Mouse (Mus musculus): ENCODE results near the gene Mylip. TPM values are rescaled to one million over a fixed set of nuclear protein-coding genes. Genes with fewer than 3 reads are reported as not detected.

Mylip gene
- 10 to 100 TPM; 11.4 to 21.1 (median 15.7) TPM for total RNA-seq (2022)

DNA sequence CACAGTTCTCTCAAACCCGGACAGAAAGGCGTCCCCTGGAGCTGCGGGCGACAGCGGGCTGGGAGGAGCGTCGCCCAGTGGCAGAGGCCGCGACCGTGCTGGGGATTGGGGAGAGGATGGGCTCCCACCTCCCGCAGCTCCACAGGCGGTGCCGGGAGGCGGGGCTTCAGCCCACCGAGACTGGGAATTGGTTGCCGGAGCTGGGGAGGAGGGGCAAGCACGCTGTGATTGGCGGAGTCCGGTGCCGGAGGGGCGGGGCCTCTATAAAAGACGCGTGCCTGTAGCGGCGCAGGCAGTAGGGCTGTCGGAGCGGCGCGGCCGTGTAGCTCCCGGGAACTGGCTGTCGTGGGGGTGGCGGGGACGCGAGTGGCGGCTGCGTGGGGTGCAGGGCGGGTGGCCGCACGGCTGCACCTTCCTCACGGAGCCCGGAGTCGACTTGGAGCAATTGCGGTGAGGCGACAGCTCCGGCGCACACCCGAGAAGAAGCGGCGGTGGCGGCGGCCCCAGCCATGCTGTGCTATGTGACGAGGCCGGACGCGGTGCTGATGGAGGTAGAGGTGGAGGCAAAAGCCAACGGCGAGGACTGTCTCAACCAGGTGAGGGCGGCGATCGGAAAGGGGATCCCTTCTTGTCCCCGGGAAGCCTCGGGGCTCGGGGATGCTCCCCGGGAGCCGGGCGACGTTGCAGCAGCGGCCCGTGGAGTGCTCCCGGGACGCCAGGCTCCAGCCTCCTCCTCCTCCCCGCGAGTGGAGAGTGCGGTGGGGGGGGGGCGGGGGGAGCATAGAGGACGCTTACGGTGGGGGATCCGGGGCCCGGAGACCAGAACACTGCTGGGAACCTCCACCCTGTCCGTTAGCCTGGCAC, at the start of gene Mylip:
Gene Mylip (plus strand): TSS at position 295 of the 864 bp plus-strand sequence.
- peak; percentile 97 to 99 for DNase-seq (ENCODE audit: low spot score in 2 of 2)

DNA sequence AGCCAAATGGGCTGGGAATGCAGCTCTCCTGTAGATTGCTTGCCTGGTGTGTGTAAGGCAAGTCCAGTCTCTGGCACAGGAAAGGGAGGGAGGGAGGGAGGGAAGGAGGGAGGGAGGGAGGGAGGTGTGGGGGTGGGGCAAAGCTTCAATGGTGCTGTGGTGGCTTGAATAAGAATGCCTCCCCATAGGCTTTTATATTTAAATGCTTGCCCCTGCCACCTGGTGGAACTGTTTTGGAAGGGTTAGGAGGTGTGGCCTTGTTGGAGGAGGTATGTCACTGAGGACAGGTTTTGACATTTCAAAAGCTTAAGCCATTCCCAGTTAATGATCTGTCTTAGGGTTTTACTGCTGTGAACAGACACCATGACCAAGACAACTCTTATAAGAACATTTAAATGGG, 47.6 kb upstream of the Mylip start:
- DNase-seq (ENCODE audit: low spot score in 2 of 2), result no peak

DNA sequence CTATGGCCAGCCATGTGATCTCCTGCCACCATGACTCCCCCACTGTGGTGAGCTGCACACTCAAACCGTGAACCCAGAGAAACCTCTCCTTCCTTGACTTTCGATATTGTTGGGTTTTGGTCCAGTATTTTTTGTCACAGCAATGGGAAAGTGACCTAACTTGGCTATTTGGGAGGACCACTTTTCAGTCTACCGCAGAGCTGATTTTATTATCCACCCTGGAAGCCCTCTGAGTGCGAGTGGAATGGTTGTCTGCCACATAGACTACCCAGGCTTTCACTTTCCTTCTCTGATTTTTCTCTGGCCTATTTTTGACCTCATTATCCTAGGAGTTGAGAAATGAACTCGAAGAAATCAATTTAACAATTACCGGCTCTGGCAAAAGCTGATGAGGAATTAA, 46.0 kb upstream of the Mylip start:
- no peak for DNase-seq (ENCODE audit: low spot score in 2 of 2)

DNA sequence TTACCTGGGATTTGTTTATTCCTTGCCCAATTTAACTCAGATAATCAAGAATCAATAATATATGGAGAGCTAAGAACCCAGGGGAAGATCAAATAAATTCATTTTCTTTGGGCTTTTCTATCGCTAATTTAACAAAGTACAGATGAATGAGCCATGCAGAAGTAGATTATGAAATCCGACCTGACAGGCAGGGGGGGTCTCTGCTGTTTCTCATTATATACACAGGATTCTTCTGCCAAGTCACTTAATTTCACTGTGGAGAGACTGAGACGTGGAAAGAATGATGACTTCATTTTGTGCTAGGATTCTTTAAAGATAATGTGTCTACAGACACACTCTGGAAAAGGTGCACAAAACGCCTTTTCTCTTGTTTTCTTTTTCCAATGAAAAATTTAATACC, 45.6 kb upstream of the Mylip start:
- no peak for DNase-seq (ENCODE audit: low spot score in 2 of 2)

DNA sequence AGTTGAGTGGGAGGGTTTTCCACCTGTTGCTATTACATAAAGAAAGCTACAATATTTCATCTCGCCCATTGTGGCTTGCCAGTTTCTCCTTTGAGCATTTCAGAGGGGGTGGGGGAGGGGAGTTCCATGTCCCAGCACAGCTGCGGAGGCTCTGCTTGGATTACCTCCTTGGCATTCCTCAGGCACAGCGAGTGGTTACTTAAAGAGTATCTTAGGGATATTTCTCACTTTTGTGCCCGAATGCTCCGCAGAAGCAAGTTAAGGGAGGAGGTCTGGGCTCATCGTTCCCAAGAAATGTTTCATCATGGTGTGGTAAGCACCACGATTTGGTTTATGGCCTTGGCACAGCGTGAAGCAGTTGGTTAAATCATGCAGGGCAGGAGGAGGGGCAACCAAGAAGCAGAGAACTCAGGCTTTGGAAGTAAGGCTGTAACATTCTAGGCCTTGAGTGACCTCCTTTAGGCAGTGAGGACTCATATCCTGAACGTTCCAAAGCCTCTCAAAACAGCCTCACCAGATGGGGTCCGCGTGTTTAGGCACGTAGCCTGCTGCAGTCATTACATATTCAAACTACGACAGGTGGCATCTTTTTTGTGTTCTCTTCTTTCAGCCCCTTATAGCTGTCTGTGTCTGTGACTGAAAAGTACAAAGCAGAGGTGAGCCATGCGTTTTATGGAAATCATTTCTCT, 43.9 kb upstream of the Mylip start:
- DNase-seq (ENCODE audit: low spot score in 2 of 2), result peak; percentile 19 to 31

DNA sequence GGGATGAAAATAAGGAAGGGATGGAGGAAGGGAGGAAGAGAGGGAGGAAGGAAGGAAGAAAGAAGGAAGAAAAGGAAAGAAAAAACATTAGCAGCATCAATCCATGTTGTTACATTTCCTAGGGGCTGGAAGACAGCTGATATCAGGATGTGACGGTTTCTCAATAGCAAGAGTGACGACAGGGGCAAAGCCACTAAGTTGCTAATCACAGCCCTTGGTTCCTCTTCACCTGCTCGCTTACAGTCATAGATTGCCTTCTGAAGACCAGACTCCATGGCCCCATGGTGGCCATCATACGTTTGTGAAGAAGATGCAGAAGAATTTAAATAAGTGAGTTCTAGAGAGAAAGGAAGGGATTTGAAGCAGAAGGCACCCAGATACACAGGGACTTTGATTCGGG, 38.1 kb upstream of the Mylip start:
- no peak for DNase-seq (ENCODE audit: low spot score in 2 of 2)

DNA sequence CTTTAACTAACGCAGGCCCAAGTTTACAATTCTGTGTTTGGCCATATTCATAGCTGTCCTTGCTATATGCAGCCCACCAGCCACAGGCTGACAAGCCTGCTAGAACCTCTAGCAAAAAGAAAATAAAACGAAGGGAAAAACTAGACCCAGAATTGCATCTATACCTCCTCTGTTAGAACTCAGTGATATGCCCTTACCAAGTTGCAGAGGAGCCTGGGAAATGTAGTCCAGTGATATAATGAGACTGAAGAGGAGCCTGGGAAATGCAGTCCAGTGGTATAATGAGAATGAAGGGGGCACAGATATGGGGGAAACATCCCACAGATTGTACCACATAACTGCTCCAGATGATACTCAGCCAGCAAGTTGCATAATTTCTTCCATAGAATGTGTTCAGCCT, 34.7 kb upstream of the Mylip start:
- DNase-seq (ENCODE audit: low spot score in 2 of 2), result no peak

DNA sequence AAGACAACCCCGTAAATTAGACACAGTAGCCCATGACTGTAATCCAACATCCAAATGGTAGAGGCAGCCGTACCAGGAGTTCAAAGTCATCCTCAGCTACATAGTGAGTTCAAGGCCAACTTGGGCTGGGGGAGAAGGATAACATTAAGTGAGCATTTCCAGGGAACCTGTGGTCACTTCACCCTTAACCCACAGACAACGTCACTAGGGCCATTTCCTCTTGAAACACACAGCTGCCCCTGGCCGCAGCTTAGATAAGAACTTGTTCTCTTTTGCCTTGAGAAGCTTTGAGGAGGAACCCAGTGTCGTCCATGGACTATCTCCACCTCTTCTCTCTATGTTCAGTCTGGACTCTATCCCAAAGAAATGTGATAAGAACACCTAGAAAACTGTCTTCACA, 31.3 kb upstream of the Mylip start:
- no peak for DNase-seq (ENCODE audit: low spot score in 2 of 2)

DNA sequence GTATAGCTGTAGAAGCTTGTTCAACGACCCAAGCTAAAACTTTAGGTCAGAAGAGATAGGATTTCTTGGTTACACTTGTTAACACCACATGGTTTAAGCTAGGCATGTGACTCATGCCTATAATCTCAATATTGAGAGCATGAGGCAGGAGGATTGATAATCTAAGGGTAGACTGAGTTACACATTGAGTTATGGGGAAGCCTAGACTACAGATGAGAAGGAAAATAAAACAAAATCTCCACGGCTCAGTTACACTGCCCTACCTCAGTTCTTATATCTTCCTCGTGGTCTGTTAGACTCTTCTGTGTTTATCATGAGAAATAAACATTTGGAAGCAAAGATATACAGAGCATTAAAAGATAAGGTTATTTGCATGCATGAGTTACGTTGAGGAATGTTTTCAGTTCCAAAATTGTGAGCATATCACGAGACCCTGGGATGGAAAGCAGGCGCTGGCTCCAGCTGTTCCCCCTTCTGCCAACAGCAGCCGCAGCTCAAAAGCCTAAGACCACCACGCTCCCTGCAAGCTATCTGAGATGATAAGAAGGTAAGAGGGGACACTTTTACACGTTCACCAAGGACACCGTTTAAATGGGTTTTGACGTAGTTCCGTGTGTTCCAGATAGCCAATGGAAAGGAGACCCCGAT, 30.7 kb upstream of the Mylip start:
- DNase-seq (ENCODE audit: low spot score in 2 of 2), result no peak

DNA sequence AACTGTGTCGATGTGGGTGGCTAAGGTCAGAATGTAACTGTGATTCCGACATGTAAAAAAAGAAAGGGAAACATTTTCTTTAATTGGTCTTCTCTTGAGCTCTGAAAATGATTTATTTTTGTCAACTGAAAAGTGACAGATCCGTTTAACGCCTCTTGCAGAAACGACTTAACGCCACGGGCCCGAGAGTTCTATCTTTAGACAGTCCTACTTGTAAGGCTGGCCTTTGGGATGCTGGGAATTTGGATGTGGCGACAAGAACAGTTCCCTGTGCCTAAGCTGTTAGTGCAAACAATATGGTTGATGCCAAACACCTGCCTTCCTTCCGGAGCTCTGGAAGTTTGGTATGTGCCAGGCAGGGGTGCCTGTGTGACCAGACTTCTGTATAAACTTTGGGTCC, 23.8 kb upstream of the Mylip start:
- no peak for DNase-seq (ENCODE audit: low spot score in 2 of 2)

DNA sequence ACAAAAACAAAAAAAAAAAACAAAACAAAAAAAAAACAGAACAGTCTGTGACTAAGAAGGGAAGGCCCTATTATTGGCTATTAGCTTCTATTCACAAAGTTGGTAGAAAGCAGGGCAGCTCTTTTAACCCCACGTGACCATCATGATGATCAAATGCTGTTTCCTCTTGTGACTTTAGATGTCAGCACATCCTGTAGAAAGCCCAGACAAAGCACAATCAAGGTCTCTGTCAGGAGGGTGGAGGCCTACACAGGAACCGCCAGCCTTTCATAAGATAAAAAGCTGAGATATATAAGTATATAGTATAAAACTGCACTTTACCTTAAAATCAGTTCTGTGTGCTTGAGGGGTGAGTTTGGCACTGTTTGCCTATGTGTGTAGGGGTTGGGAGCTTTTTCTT, 17.9 kb upstream of the Mylip start:
- DNase-seq (ENCODE audit: low spot score in 2 of 2), result no peak

DNA sequence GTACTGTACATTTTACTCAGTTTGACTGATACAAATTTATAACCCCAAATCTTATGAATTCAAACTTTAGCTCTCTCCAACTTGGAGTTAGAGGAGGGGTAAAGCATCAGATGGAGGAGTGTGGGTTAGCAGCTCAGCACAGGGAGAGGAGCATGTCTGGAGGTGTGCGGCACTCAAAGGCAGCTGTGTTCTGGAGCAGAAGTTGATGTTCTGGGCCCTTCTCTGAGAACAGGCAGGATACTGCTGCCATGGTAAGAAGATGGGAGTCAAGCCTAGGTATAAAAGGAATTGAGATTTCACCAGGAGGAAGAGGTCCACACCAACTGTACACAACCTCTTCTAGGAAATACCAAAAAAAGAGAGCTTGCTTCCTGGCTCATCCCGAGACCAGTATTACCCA, 17.1 kb upstream of the Mylip start:
- no peak for DNase-seq (ENCODE audit: low spot score in 2 of 2)

DNA sequence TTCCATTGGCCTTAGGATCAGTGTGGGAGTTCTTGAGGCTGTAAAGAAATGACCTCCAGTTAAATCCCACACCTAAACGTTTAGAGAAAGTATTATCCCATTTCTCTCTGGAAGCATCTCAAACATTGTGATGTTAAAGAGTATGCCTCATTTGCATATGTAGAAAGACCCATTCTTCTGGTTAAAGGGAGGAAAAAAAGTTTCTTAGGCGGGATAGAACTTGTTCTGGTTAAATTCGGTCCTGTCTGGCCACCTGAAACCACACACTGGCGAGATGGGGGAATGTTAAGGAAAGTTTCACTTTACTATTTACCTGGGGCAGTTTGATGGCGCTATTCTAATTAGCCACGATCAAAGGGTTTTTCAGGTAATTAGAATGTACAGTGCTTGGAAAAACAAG, 14.7 kb upstream of the Mylip start:
- DNase-seq (ENCODE audit: low spot score in 2 of 2), result no peak

DNA sequence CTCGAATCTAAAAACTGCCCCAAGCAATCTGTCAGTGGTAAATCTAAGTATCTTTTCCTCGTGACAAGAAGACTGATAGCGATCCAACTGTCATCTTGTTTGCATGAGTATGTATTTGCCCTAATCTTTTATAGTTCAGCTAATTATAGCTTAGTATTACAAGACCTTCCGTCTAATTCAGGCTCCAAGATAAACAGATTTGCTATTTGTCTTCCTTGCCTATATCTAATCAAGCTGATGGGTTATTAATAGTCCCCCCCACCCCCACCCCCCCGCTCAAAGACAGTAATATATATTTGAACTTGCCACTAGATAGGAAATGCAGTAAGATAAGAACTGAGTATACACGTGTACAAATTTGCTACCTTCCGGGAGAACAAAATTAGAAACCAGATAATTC, 7.3 kb upstream of the Mylip start:
- no peak for DNase-seq (ENCODE audit: low spot score in 2 of 2)

DNA sequence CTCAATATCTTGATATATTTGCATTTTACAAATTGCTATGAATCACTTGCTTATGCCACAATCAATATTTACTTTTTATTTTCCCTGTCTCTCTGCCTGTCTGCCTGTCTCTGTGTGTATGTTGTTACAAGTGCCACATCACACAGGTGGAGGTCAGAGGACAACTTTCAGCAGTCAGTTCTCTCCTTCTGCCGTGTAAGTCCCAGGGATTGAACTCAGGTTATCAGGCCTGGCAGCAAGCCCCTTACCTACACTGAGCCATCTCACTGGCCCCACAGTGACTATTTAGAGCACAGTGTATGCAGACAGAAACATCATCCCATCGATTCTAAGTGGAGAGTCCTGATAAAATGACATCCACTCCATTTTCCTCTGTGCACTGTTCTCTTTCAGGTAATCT, 4.9 kb upstream of the Mylip start:
- DNase-seq (ENCODE audit: low spot score in 2 of 2), result no peak

DNA sequence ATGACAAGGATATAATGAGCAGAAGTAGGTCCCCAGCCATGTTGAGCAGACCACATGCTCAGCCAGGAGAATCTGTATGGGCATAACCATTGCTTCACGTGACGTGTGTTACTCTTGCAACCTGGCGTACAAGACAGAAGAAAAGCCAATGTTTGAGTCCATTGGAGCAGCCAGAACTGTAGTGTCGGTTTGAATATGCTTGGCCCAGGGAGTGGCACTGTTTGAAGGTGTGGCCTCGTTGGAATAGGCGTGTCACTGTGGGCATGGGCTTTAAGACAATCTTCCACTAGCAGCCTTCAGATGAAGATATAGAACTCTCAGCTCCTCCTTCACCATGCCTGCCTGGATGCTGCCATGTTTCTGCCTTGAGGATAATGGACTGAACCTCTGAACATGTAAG, 4.0 kb upstream of the Mylip start:
- no peak for DNase-seq (ENCODE audit: low spot score in 2 of 2)

DNA sequence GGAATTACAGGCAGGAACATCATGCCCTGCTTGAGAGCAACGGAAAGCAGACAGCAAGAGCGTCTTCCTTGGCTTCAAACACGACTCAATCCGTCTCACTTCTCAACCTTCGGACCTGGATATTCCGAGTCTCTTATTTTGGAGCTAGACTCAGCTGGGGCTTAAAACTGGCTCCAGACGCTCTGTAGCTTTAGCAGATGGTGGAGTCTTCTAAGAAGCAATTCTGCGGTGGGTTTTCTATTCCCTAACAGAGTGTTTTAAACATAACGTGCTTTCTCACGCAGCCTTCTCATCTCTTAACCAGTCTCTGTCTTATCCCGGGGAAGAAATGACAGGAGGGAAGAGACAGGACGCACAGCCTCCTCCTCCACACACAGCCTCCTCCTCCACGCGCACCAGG, 3.3 kb upstream of the Mylip start:
- no peak for DNase-seq (ENCODE audit: low spot score in 2 of 2)

DNA sequence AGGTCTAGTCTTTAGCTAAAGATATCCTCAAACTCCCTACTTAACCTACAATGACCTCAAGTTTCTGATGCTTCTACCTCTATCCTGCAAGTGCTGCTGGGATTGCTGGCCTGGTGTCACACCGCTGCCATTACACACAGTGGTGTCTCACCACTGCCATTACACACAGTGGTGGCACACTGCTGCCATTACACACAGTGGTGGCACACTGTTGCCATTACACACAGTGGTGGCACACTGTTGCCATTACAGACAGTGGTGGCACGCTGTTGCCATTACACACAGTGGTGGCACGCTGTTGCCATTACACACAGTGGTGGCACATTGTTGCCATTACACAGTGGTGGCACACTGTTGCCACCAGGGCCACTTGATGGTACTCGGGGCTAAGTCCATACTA, 2.3 kb upstream of the Mylip start:
- no peak for DNase-seq (ENCODE audit: low spot score in 2 of 2)

DNA sequence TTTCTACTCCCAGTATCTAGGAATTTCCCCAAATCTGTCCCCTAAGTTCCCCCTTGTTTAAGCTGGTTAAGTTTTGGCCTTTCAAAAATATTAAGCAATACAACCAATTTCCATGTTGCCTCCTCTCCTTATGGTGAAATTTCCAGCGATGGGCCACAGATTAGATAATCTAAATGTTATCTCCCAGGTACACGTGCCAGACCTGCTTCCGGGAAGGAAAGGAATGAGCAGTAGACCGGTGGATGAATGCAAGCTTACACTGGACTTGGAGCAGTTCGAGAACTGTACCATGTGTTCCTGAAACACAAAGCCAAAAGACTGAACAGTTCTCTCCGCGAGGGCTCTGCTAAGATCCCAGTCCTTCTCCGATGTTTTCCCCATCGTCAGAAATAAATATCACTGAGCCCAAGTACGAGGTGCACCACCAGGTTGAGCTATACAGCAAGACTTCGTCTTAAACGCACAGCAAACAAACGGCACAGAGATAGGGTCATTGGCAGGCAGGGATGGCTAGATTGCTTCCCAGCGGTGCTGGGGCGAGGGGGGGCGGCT, 1.2 kb upstream of the Mylip start:
- DNase-seq (ENCODE audit: low spot score in 2 of 2), result no peak

DNA sequence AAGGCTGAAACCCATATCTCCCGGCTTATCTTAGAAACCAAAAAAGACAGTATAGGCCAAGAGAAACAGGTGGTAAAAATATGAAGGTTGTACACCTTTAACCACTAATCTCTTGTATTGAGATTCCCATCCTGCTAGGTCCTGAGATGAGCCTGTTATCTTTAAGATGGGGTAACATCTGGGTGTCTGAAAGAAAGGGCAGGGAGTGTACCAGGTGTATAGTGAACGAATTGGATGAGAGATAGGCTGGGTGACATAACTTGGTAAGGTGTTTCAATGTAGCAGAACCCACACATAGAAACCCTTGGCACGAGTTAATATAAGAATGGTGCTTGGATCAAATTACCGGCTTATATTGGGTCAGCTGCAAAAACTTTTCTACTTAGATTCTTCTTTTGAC, 653 bp upstream of the Mylip start:
- DNase-seq (ENCODE audit: low spot score in 2 of 2), result no peak

DNA sequence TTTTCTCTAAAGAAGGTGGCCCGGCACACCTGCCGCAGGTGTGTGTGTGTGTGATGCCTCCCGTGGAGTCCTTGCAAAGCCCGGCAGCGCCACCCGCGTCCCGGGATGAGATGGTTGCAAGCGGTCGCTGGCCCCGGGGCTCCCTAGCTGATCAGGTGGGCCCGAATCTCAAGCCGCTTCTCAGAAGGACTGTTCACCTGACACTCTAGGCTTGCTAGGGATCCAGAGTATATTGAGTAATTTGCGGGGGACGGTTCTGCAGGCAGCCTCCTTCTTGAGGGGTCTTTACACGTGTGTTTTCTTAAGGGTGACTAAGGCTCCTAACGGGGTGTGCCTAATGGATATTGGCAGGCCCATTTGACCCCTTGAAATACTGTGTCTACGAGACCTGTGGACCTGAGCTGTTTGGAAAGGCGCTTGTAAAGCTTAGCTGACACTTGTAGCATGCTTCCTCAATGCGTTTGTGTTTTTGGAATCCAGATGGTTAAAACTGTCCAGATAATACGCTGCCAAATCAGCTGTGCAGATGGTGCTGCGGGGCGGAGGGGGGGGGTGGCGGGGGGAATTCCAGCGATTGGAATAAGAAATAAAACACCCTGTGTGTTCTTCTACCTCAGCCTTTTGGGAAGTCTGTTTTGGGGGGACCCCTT, 895 bp downstream of the Mylip start:
- DNase-seq (ENCODE audit: low spot score in 2 of 2), result peak; percentile 8 to 48
